Mouse (Mus musculus) ES-Bruce4 (cell line): Measurements from ENCODE around the gene Ppp4r1.

Experiments
- CTCF ChIP-seq: IDR thresholded peaks from one replicate; pipeline ENCODE4 v1.8.1; 2011; ENCODE audit warnings: low read depth, low read length
- EP300 ChIP-seq: IDR thresholded peaks from 2 replicates; pipeline ENCODE4 v1.6.1; 2011; ENCODE audit warnings: low read depth, low read length; ENCODE audit not compliant: insufficient read depth
- POLR2A ChIP-seq: IDR thresholded peaks from one replicate; pipeline ENCODE4 v1.8.1; 2011; ENCODE audit warnings: low read length; ENCODE audit not compliant: insufficient read depth

- TF ChIP-seq CTCF (no peak), EP300 (no peak), POLR2A (no peak)
Observed at GRCm38 (mm10) chr17:65811032-65811431, 28.7 kb downstream of the Ppp4r1 start.
